Mouse (Mus musculus): Measurements from ENCODE around the gene Gm49358.

Gene Gm49358

DNA sequence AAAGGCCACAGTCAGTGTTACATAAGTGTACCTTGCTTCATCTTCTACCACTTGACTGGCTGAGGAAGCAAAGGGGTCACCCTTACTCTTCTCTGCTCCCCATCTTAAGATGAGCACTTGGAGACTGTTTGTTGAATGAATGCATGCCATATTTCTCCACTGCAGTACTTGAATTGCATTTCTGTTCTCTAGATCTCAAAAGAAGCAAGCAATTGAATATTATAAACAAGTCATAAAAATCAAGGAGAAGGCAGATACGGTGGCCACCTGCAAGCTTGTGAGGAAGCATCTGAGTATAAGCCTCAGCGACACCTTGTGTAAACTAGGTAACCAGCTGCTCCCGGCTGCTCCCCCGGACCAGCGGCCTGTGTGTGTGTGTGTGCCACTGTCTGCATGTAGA is at the start of gene Gm49358:
Gene Gm49358, plus strand, starts transcription at position 301 of the 400 bp plus-strand sequence.
- no peak for DNase-seq (ENCODE audit: low read depth, low spot score)

DNA sequence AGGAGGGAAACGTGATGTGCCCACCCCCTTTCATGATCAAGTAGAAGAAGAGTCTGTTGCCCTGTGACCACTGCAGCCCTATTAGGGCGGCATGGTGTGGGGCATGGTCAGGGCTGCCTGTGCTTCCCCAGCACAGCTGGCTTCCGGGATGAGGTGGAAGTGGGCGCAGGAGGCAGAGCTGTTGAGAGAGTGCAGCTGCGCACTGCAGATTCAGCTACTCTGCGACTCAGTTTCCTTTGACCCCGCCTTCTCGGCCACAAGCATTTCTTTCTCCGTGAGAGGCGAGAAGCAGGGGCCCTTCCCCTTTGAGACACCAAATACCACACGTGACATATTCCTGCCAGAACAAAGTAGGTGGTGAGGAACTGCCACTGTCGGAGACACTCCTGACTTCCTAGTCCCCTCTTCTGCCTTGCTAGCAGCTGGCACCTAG is 36.2 kb upstream of the Gm49358 start:
- DNase-seq (ENCODE audit: low read depth, low spot score), result peak; percentile 34

DNA sequence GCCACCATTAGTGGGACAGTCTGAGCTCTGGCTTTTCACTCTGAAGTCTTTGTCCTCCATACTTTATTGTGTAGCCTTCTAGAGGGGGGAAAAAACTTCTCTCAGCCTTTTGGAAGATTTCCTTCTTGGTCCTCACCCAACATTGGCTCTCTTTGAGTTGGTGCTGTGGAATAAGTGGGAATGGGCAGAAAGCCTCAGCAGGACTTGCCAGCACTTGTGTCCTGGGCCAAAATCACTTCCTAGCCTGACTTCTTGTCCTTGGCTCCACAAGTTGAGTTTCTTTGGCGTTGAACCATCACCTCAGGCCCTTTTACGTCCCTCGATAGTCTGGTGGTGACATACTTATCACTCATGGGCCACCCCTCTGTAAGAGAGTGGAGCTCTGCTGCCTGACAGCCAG is 35.6 kb upstream of the Gm49358 start:
- no peak for DNase-seq (ENCODE audit: low read depth, low spot score)

DNA sequence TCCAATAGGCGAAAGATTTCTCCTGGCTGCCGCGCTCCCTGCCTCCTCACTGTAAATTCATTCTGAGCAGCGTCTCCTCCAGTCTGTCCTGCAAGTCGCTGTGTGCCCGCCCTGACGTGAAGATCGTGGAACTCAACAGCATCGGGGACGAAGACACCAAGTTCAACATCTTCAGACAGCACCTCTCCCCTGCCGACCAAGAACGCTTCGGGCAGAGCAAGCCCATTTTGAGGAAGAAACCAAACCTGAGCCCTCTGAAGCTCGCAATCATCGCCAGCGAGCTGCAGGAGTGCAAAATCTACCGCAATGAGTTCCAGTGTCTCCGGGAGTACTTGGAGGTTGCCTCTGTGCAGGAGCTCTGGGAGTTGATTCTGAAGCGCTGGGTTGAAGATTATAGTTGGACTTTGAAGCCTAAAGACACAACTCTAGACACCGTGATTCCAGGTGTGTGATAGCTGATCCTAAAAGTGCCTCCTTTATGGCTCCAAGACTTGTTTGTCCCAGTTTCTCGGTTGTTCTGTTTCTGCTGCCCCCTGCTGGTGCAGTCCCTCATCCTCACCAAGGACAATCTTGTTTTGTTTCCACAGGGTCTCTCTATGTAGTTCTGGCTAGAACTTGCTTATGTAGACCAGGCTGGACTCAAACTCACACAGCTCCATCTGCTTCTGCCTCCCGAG is 32.8 kb upstream of the Gm49358 start:
- DNase-seq (ENCODE audit: low read depth, low spot score), result peak; percentile 68

DNA sequence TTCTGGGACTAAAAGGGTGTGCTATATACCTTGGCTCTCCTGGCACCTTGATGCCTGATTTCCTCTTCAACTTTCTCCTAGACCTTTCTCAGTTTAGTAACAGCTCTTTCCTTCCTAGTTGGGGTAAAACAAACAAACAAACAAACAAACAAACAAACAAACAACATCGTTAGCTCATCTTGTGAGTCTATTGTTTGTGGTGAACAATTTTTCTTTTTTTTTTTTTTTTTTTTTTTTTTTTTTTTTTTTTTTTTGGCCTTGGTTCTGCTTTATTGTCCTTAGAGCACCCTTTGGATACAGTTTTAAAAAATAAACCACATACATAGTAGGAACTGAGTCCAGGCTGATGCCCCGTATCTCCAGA is 32.3 kb upstream of the Gm49358 start:
- no peak for DNase-seq (ENCODE audit: low read depth, low spot score)

DNA sequence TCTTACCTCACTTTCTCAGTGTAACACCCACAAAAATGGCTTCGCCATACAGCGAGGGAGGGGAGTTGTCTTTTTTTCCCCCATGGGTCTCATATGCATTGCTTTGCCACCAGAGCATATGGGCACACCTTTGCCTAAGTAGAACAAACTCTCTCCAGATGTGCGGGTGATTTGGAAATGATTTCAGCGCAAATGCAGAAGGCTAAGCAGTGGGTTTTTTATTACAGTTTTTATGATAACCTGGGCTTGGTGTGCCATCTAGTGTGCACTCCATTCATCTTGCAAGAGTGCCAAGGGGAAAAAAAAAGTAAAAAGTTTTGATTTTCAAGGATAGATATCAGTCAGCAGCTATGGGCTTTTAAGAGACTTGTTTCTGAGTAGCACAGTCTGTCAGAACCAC is 28.7 kb upstream of the Gm49358 start:
- DNase-seq (ENCODE audit: low read depth, low spot score), result no peak

DNA sequence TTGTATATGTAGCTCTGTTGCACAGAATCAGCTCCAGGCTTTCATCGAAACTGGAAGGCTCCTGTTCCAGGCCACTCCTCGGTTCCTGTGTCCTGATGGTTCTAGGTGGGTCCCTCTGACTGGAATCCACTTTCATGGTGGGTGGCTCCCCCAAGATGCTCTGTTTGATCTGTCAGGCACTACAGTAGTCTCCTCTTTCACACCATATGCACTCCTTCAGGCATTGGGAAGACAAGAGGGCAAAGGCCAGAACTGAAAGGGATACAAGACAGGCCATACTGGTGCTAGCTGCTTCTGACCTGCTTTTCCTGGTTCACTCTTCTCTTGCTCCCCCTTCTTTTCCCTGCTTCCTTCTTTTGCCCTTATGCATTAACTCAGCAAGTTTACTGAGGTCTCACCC is 20.9 kb upstream of the Gm49358 start:
- DNase-seq (ENCODE audit: low read depth, low spot score), result no peak

DNA sequence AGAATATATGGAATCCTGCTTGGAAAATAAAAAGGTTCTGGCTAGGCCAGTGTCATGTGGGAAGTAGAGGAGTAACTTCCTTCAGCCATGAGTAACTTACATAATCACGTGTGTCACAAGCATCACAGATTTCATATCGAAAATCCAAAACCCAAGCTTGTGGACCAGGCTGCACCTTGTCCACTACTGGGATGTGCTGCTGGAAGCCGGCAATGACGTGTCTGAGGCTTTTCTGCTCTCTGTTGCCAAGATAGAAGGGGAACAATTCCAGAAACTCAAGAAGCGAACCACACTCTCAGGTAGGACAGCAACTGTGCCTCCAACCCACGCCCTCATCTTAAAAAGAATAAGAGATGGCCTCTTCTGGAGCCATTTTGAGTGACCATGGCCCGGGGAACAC is 19.5 kb upstream of the Gm49358 start:
- DNase-seq (ENCODE audit: low read depth, low spot score), result no peak

DNA sequence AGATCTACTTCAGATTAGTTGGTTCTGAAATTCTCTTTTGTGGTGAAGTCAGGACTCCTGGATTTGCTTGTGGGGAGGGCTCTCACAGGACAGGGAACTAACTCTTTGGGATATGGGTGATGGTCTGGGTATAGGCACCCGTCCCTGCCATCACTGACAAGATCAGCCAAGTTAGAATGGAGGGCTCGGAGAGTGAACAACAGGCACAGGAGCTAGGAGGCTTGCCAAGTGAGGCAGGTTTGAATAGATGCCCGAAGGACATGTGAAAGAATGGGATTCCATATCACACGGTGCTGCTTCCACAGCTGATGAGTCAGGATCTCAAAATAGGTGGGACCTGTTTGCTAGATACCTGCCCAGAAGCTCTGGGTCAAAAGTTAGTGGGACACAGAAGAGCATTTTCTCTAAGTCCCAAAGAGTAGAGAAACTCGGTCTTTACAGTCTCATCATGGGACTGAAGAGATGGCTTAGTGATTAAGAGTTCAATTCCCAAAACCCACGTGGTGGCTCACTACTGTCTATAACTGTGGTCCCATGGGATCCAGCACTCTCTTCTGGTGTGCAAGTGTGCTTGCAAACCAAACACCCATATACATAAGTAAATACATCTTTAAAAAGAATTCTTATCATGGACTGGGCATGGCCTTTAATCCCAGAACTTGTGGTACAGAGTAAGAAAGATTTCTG is 7.8 kb upstream of the Gm49358 start:
- no peak for DNase-seq (ENCODE audit: low read depth, low spot score)

DNA sequence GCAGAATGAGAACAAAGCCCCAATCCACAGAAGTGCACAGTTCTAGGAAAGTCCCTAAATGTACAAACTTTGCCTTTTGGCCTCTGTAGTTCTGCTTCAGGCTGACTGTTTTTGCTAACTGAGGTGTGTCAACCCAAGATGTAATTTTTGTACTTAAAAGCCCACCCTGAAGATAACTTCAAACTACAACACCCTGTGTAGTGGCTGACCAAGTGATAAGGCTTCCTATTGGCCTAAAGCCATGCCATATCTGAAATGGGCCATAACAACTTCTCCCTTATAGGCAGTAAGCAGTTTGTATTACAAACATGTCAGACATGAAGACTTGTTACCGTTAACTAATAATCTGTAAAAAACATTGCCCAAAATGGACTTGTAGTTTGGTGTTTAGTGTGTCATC is 6.0 kb upstream of the Gm49358 start:
- no peak for DNase-seq (ENCODE audit: low read depth, low spot score)

DNA sequence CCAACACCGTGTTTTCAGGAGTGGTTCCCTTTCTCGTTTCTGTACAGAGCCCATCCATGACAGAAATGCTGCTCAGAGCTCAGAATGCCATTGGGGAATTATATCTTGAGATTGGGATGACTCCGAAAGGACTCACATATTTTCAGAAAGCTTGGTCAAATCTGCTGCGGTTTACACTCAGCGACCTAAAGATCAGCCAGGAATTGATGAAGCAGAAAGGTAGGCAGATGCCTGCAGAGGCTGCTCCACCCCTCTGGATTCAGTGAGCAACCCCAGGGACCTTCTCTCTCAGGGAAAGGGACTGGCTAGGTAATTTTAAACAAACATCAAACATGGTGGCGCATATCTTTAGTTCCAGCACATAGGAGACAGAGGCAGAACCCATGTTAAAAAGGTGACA is 5.6 kb upstream of the Gm49358 start:
- DNase-seq (ENCODE audit: low read depth, low spot score), result no peak

DNA sequence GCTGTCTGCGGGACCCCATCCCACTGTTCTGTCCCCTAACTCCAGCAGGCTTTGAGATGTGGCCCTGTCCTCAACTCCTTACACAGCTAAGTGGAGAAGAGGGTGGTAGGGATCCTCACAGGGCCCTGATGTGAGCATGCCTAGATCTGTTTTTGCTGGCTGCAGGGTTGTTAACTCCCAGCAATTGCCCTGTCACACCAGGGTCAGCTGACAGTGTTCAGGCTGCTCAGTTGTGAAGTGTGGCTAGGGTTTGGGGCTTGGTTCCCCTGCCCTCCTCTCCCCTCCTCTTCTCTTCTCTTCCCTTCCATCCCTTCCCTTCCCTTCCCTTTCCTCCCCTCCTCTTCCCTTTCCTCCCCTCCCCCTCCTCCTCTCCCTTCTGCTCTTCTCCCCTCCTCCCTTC is 2.5 kb upstream of the Gm49358 start:
- no peak for DNase-seq (ENCODE audit: low read depth, low spot score)

DNA sequence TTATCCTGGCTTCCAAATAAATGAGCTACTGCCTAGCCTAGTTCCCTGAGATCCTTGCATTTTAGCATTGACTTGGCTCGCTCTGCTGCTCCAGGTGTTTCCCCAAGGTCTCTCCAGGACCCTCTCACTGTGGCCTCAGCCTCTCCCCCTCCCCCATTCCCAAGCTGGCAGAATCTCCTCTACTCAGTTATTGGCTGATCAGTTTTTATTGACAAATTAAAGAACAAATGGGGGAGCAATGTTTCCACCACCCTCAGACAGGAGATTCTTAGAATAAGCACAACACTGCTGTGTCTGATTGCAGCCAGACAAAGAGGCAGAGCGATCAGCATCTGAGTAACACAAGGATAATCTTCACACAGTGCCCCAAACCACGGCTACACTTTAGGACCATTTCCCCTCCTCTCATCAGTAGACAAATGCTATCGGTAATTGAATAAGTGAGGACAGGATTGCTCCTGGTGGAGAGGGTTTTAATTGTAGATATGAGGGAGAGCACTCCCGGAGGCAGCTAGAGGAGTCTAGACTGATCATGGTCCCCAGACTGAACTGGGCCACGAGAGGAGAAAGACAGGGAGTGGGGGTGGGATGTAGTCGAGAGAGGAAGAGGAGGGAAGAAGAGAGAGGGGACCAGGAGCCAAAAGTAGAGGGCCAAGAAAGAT is 1.9 kb upstream of the Gm49358 start:
- no peak for DNase-seq (ENCODE audit: low read depth, low spot score)

DNA sequence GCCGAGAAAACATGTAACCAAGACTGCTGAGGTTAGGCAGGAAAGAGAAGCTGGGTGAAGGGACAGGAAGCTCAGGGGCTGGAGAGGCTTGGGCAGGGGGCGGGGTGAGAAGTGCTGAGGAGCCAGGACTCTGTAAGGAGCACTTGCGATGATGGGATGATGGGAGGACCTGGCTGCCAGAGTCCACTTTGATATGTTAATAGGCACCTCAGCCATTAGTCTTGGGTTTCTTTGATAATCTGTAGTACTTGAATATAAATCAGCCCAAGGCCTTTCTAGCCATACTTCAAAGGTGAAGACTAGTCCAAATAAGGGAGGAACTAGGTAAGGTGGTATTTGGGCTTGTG is 1.4 kb upstream of the Gm49358 start:
- DNase-seq (ENCODE audit: low read depth, low spot score), result no peak

DNA sequence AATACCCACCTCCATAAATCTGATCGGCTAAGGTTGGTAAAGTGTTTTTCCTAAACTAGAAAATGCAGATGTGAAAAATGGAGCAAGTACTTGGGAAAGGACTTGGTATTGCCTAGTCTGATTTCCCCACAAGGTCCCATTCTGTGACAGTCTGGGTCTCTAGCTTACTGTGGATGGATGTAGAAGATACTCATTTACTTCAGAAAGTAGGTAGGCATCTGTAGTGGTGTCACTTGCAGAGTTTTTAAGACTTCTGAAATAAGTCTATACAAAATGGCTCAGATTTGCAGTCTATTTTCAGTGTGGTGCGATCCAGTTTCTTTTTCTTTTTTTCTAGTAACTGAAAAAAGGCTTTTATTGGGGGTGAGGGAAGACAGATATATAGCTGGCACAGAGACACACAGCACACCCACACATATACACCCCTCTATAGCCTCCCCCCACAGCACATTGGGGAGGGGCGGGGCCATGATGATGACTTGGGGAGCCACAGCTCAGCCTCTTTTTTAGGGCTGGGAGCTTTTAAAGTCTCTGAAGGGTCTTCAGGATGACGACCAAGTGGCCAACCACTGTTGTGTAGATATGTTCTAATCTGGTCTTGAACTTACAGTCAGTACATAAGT is 1.7 kb downstream of the Gm49358 start:
- no peak for DNase-seq (ENCODE audit: low read depth, low spot score)

DNA sequence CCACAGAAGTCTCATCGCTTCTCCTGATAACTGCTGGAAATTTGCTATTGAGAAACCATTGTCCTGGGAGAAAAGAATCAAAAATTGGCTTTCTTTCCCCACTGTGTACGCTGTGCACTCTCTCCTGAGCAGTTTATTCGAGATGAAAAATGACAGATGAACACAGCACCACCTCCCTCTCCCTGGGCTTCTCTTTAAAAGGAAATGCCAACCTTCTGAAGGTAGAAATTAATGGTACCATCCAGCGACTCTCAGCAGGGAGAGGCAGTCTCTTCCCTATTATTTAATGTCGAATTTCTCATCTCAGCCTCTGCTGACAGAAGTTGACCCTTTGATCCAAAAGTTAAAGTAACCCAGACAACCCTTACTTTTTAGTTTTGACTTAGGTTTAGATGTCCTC is 5.4 kb downstream of the Gm49358 start:
- no peak for DNase-seq (ENCODE audit: low read depth, low spot score)

DNA sequence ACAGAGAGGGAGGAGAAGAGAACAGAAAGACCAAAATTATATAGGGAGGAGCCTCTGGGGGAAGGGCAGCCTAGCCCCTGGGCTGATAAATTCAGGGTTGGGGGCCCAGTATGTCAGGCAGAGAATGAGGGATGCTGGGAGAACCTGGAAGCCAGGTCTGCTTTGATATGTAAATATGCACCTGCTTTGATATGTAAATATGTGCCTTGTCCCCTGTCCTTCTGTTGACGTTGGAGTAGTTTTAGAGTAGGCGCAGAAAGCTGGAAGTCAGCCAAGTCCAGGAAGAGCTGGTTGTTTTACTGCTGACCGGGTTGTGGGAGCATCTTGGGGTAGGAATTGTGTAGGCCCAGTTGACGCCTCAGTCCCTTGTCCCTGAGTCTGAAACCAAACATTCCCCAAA is 6.0 kb downstream of the Gm49358 start:
- DNase-seq (ENCODE audit: low read depth, low spot score), result no peak

DNA sequence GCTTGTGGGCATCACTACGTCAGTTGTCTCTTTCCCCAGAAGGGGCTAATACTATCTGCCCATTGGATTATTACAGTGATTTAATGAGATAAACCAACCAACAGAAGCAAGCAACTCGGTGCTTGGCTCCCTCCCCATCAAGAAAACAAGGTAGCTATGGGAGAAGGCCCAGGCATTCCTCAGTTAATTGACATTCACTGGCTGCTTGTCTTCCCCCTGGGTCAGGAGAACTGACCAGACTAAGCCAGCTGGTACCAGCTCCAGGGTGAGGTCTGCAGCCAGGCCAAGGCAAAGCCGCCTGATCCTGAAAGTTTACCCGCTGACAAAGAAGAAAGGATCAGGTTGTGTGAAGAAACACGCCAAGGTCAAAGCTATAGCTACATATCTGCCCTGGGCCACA is 7.9 kb downstream of the Gm49358 start:
- DNase-seq (ENCODE audit: low read depth, low spot score), result no peak

DNA sequence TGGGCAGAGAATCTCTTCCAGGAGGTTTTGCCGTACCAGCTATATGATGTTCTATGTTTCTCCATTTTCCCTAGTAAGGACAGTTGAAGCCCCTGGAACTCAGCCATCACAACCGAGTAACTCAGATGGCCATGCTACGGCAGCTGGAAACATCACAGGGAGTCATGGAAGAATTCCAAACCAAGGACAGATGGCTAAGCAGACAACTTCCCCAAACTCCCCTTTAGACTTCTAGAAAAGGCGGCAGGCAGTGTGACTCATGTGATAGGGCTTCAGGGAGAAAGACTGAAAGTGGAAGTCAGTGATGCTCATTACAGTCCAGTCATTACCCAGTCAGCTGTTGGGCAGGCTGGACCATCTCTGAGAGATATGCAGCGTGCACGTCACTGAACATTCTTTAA is 8.5 kb downstream of the Gm49358 start:
- DNase-seq (ENCODE audit: low read depth, low spot score), result no peak

DNA sequence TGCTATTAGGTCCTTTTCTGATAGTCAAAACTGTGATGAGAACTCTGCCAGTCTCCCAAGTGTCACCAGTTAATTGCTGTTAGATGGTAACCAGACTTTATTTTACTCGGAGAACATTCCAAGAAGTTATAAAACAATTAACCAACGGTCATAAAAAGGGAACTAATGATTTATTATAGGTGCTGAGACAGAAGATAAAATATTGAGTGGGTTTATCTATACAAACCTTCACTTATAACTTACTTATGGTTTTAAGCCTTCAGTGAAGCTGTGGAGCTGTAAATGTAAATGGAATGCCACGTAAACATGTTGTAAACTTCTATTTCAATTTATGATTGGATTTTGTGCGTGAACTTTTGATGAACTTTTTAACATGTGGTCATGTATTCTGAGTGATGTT is 9.6 kb downstream of the Gm49358 start:
- DNase-seq (ENCODE audit: low read depth, low spot score), result no peak

DNA sequence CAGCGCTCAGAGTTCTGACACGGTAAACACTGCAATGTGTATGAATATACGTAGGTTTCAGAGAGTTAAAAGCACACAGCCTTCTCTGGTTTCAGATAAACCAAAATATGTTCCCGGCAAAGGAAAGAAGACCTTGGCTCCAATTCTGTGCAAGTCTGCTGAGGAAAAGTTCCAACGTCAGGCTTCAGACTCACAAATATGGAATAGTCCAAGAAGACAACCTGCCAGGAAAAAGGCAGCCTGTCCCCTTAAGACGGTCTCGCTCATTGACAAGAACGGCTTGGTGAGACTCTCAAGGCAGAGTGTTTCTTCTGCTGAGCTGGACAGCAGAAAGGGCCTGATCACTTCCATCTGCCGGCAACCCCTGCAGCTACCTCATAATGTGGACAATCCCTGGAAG is 12.5 kb downstream of the Gm49358 start:
- no peak for DNase-seq (ENCODE audit: low read depth, low spot score)

DNA sequence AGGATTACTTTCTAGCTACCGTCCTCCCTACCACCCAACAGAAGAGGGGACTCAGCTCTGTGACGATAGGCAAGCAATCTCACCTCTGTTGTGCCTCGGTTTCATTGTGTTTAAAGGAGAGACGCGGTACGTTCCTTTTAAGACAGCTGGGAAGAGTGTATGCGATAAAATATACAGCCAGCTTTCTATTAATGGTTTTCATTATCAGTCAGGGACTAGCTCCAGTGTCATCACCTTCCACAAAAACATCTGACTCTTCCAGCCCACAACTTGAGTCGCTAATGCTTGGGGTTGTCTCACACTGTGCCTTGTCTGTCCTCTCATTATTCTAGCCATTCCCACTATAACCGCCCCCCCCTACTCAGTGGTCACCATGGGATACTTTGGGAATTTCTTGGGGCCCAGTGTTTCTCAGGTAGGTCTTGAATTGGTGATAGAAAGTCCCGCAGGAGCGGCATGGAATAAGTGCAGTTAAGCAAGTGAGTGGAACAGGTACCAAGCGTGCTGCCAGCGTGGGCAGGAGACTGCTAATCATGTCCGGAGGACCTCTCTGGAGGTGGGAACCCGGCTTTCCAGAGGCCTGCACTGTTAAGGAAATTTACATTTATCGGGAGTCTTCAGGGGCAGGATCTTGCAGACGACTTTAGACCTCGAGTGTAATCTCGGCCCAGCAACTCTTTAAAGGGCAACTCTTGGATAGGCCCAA is 14.0 kb downstream of the Gm49358 start:
- no peak for DNase-seq (ENCODE audit: low read depth, low spot score)

All from telencephalon, adult 2 months (tissue).